Mouse (Mus musculus) spleen, postnatal 10 days (tissue): ENCODE measurements around the gene Adcy1.
"Not testable (repeated sequence)": the region's sequence is repeated elsewhere in the genome, so short reads cannot be mapped to it uniquely, and the experiment has no call there.

Experiments
- DNase-seq, 2 experiments: peaks; one replicate each; pipeline ENCODE4 v3.0.0; 2021 to 2022; ENCODE audit warnings: low spot score in 2 of 2

The Adcy1 gene

DNA sequence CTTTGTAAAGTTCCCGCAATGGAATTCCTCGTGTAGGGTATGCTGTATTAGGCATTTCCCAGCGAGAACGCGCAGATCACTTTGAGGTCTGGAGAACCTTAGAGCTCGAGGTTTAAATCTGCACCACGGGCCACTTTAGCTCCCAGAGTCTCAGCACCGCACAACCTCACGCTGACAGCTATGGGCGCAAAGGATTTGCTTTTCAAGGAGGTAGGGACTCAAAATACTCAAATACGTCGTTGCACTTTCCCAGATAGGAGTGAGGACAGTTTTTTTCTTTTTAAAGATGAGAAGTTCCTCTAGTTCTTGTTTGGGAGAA, 151.0 kb downstream of the Adcy1 start:
- no peak for DNase-seq

DNA sequence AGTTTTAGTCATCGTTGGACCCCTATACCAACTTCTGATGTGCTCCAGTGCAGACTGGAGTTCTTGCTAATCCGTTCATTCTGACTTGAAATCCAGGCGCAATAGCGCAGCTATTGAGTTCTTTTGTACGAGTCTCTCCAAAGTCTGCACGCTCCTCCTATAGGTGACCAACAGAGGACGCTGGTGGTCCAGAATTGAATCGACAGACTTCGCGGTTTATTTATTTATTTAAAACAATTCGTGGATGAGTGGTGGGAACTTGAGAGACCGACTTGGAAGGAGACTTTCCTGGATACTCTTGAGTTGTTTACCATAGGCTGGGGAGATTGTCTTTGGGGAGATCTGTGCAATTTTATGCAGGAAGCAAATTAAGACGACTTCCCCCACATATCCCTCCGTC, 151.5 kb downstream of the Adcy1 start:
- DNase-seq: no peak

DNA sequence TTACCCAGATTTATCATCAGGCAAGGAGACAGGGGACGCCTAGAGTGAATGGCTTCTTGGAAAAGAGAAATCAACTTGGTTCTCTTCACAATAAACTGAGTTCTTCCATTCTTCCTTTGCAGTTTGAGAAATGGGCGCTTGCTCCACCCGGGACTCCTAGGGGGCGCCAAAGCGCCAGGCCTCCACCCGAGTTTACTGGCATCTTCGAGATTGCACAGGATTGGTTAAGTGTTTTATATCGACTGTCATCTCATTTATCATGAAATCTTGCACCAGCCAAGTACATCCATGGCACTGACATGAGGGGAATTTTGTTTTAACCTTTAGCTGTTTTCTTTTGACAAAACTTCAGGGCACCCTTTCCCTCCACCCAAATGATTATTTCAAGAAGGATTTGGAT, 152.4 kb downstream of the Adcy1 start:
- peak; percentile 6 to 41 for DNase-seq

DNA sequence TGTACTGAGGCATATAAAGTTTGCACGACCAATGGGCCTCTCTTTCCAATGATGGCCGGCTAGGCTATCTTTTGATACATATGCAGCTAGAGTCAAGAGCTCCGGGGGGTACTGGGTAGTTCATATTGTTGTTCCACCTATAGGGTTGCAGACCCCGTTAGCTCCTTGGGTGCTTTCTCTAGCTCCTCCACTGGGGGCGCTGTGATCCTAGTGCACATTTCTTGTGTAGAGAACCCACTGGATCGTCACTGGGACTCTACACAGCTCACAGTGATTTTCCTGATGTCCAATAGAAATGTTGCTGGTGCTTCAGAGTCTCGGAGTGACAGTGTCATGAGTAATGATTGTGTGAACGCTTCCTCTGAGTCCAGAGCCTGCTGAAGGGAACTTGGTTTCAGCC, 158.5 kb downstream of the Adcy1 start:
- not testable (repeated sequence) for DNase-seq

DNA sequence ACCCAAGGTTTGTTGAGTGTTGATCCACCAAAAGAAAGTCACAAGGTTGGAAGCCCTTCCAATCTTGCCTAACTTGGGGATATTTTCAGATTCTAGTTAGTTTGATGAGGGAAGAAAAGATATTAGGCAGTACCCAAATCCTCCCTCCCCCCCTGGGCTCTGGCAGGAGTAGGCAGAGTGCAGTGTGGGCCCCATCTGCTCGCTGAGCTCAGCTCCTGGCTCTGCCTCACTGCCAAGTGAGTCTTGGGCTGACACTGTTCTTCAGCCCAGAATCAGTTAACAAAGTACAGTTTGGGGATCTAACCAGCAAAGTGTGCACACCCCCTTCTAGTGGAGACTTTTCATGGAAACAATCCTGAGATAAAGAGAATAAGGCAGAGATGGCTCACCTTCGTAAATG, 162.9 kb downstream of the Adcy1 start:
- no peak for DNase-seq

DNA sequence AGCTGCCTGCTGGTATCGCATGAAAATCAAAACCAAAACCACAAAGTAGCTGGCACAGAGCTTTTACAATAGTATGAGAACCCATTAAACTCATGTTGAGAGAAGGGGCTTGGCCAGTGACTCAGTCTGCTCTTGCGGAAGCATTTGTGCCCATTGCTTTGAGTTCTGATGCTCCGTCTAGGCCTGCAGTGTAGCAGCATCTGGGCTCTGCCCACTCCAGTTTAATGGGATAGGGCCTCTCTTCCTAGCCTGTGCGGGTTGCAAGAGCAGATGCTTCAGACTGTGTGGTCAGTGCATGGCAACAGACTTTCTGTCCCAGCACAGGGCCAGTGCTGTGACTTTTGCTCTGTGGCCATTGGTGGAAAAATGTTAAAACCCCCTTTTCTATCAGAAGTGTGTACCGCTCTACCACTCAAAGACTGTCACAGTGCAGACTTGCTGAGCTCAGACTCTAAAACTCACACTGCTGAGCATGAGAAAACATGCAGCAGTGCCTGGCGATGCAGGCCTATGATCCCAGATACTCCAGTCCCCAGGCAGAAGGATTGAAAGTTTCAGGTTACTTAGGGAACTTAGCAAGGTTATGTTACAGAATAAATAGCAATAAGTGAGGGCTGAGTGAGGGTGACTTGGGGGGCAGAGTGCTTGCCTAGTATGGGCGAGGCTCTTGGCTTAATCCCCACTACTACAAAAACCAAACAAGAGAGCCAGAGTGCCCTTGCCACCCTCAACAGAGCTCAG, 163.7 kb downstream of the Adcy1 start:
- no peak for DNase-seq

DNA sequence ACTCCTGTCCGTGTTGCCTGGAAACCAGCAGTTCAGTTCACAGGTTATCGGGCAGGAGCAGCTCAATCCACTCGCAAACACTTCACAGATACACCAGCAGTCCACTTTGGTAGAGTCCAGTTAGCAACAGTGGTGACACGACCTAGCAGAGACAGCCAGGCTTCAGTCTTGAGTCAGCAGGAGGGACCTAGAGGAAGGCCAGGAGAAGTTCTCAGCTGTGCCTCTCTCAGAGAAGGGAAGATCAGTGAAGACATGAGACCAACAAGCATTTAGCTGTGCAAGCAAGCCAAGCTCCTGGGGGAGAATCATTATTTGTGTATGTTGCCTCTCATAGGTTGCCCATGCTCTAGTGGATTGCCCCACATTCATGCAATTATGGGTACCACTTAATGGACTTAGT, 164.8 kb downstream of the Adcy1 start:
- DNase-seq: no peak
